In genomic region chr1:60268113-60268512, GRCm38 (mm10) we compare ENCODE assay signal across 22 mouse cellular contexts.
DNase-seq lines count a peak whose midpoint lies in the region; ATAC-seq and TF ChIP-seq lines count a peak whose summit lies in the region.
"Had no signal": no experiment of that assay in that cellular context is flagged by ENCODE, and none has a peak within 500 bp of the region (broad histone marks: within the 10 kb centered on the region; RNA-seq: fewer than 3 reads in every experiment).

No protein-coding gene starts in this region.

- no peaks in the 10 kb centered on the region for H3K27me3 ChIP-seq in MEL (ENCODE audit: control insufficient read depth in 1 of 2, insufficient read depth in 2 of 2, low read length in 2 of 2)
- no peaks in the 10 kb centered on the region for H3K27me3 ChIP-seq in hindbrain, embryonic 14.5 days (ENCODE audit: control insufficient read depth, insufficient read depth, low read length)
- no peaks in the 10 kb centered on the region for H3K27me3 ChIP-seq in hindbrain, embryonic 16.5 days (replicated peaks; ENCODE audit: control insufficient read depth, insufficient read depth, low read length)
- H3K27me3 ChIP-seq: CH12.LX, Patski had no signal

- H3K9me3 ChIP-seq in MEL (replicated peaks; ENCODE audit: insufficient read depth, low read length): no peaks in the 10 kb centered on the region
- H3K9me3 ChIP-seq in hindbrain, embryonic 14.5 days (ENCODE audit: control insufficient read depth, low read length): no peaks in the 10 kb centered on the region
- H3K9me3 ChIP-seq in hindbrain, embryonic 16.5 days (ENCODE audit: control insufficient read depth, low read length): no peaks in the 10 kb centered on the region
- H3K9me3 ChIP-seq: G1E had no signal

- H3K4me2 ChIP-seq in hindbrain, embryonic 14.5 days (replicated peaks): no peak overlapping the region
- no peak overlapping the region for H3K4me2 ChIP-seq in hindbrain, embryonic 16.5 days (ENCODE audit: low read length)

- no peak for TF ChIP-seq CTCF in MEL (IDR thresholded peaks at IDR 0.05 in 2 of 3, conservative IDR thresholded peaks at IDR 0.05 in 1 of 3; ENCODE audit: control insufficient read depth in 1 of 3, insufficient read depth in 1 of 3, low read depth in 2 of 3, low read length in 3 of 3, poor library complexity in 1 of 3, severe bottlenecking in 1 of 3)

- ATAC-seq in megakaryocyte progenitor cell, adult 5-6 weeks (replicated peaks; ENCODE audit: poor library complexity): peak; percentile 29; the same call in 1 of the 2 replicates
- 0 out of 2 replicates have a peak, but pooled peaks have one; percentile 50 for ATAC-seq in megakaryocyte-erythroid progenitor cell, adult 5-6 weeks (replicated peaks; ENCODE audit: low FRiP score, low TSS enrichment, poor library complexity, severe bottlenecking)
- ATAC-seq in hindbrain, embryonic 14.5 days (ENCODE audit: low FRiP score): no peak
- no peak for ATAC-seq in hindbrain, embryonic 16.5 days
- ATAC-seq: activated CD4-positive, CD25-positive, alpha-beta regulatory T cell, adult 4 months; CD4-positive, CD25-positive, alpha-beta regulatory T cell, adult 4 months; Patski had no signal

- peaks cover 0 to 13% of the 10 kb centered on the region in 2 experiments; a peak in 2 of 4 replicates for H3K36me3 ChIP-seq in MEL (ENCODE audit: control insufficient read depth in 1 of 2, insufficient read depth in 2 of 2, low read length in 2 of 2)
- H3K36me3 ChIP-seq in hindbrain, embryonic 14.5 days (replicated peaks; ENCODE audit: control insufficient read depth, insufficient read depth): peaks cover 64% of the 10 kb centered on the region
- peaks cover 14% of the 10 kb centered on the region for H3K36me3 ChIP-seq in hindbrain, embryonic 16.5 days (ENCODE audit: control insufficient read depth, insufficient read depth, low read length)

- peak; percentile 71 for TF ChIP-seq EP300 in MEL (IDR thresholded peaks at IDR 0.05; ENCODE audit: low read depth in 1 of 2, low read length in 2 of 2)

- no peaks in the 10 kb centered on the region for H3K79me2 ChIP-seq in MEL (ENCODE audit: control insufficient read depth, insufficient read depth, low read length, poor library complexity)

- WGBS in hindbrain, embryonic 14.5 days: 94% methylated on average over 3 of the region's 3 CpGs
- WGBS in hindbrain, embryonic 16.5 days: 88% methylated on average over 3 of the region's 3 CpGs

- no peak overlapping the region for H3K4me3 ChIP-seq in MEL (ENCODE audit: control insufficient read depth in 1 of 2, insufficient read depth in 1 of 2, low read depth in 2 of 2, low read length in 2 of 2)
- no peak overlapping the region for H3K4me3 ChIP-seq in hindbrain, embryonic 14.5 days (replicated peaks; ENCODE audit: low read length)
- H3K4me3 ChIP-seq in hindbrain, embryonic 16.5 days (ENCODE audit: low read length): no peak overlapping the region

- TF ChIP-seq RAD21 in MEL (IDR thresholded peaks at IDR 0.05; ENCODE audit: low read depth, low read length): no peak

- no peak overlapping the region for H3K27ac ChIP-seq in MEL (ENCODE audit: control insufficient read depth, low read depth, low read length)
- H3K27ac ChIP-seq in hindbrain, embryonic 14.5 days: no peak overlapping the region
- no peak overlapping the region for H3K27ac ChIP-seq in hindbrain, embryonic 16.5 days (ENCODE audit: low read depth, low read length)

- H3K4me1 ChIP-seq in MEL (ENCODE audit: control insufficient read depth in 1 of 2, insufficient read depth in 2 of 2, low read length in 2 of 2): peaks cover 4 to 10% of the 10 kb centered on the region in 2 experiments; a peak in 3 of 4 replicates
- no peaks in the 10 kb centered on the region for H3K4me1 ChIP-seq in hindbrain, embryonic 14.5 days (replicated peaks; ENCODE audit: control insufficient read depth, insufficient read depth, low read length)
- H3K4me1 ChIP-seq in hindbrain, embryonic 16.5 days (ENCODE audit: control insufficient read depth, insufficient read depth, low read depth, low read length): no peaks in the 10 kb centered on the region

- DNase-seq in MEL (ENCODE audit: low read depth, low spot score): peak; percentile 31
- no peak for DNase-seq in hindbrain, embryonic 14.5 days (ENCODE audit: low spot score)
- no peak for DNase-seq in frontal cortex, postnatal 25 days (ENCODE audit: low spot score in 2 of 2)
- DNase-seq: adrenal gland, adult 2 months; adrenal gland, adult 8-10 months; adrenal gland, postnatal 10 days; adrenal gland, postnatal 14 days; adrenal gland, postnatal 25 days; adrenal gland, postnatal 36 days; B cell, adult 2 months; cerebellum, adult 11 months; cerebellum, adult 11-12 months; cerebellum, adult 18-20 months; cerebellum, adult 2 months had no signal

- H3K9ac ChIP-seq in MEL (ENCODE audit: control insufficient read depth, low read depth, low read length, poor library complexity, severe bottlenecking): no peak overlapping the region
- no peak overlapping the region for H3K9ac ChIP-seq in hindbrain, embryonic 14.5 days
- no peak overlapping the region for H3K9ac ChIP-seq in hindbrain, embryonic 16.5 days (ENCODE audit: low read depth, low read length)

- TF ChIP-seq POLR2A in MEL (IDR thresholded peaks at IDR 0.05; ENCODE audit: control insufficient read depth in 1 of 2, insufficient read depth in 1 of 2, low read depth in 1 of 2, low read length in 2 of 2, poor library complexity in 1 of 2): no peak

TF ChIP-seq in MEL, 35 proteins besides CTCF, POLR2A, EP300 and RAD21:
- TF ChIP-seq GATA1 (IDR thresholded peaks at IDR 0.05; ENCODE audit: low read depth, low read length): peak; percentile 68
- TF ChIP-seq NRF1 (IDR thresholded peaks at IDR 0.05; ENCODE audit: insufficient read depth, low read depth, low read length, poor library complexity, severe bottlenecking): no peak
- no peak for TF ChIP-seq HCFC1 (IDR thresholded peaks at IDR 0.05; ENCODE audit: low read depth, low read length)
- TF ChIP-seq TBP (IDR thresholded peaks at IDR 0.05; ENCODE audit: low read depth, low read length): no peak
- TF ChIP-seq BHLHE40 (IDR thresholded peaks at IDR 0.05; ENCODE audit: borderline replicate concordance, low read depth, low read length): no peak
- peak; percentile 81 for TF ChIP-seq ZNF384 (IDR thresholded peaks at IDR 0.05; ENCODE audit: low read depth, low read length)
- TF ChIP-seq USF1 (IDR thresholded peaks at IDR 0.05; ENCODE audit: low read depth, low read length): no peak
- TF ChIP-seq MYC (IDR thresholded peaks at IDR 0.05; ENCODE audit: low read depth, low read length): no peak
- TF ChIP-seq GABPA (IDR thresholded peaks at IDR 0.05; ENCODE audit: low read depth, low read length): no peak
- TF ChIP-seq TCF12 (IDR thresholded peaks at IDR 0.05; ENCODE audit: low read depth, low read length): peak; percentile 59; the same call in 1 of the 2 replicates
- no peak for TF ChIP-seq SMC3 (IDR thresholded peaks at IDR 0.05; ENCODE audit: low read depth, low read length)
- TF ChIP-seq ELF1 (IDR thresholded peaks at IDR 0.05; ENCODE audit: low read depth, low read length): no peak
- TF ChIP-seq NELFE (IDR thresholded peaks at IDR 0.05; ENCODE audit: low read depth, low read length): no peak
- TF ChIP-seq POLR2AphosphoS5 (IDR thresholded peaks at IDR 0.05; ENCODE audit: borderline replicate concordance, low read depth, low read length): no peak
- TF ChIP-seq ETS1 (IDR thresholded peaks at IDR 0.05; ENCODE audit: low read depth, low read length): peak; percentile 52; the same call in 1 of the 2 replicates
- TF ChIP-seq ZC3H11A (IDR thresholded peaks at IDR 0.05; ENCODE audit: low read depth, low read length): no peak
- peak; percentile 68; the same call in 1 of the 2 replicates for TF ChIP-seq MAFK (IDR thresholded peaks at IDR 0.05; ENCODE audit: borderline replicate concordance, low read depth, low read length)
- peak; percentile 10; the same call in 1 of the 2 replicates for TF ChIP-seq TAL1 (IDR thresholded peaks at IDR 0.05; ENCODE audit: low read length)
- TF ChIP-seq MYB (IDR thresholded peaks at IDR 0.05; ENCODE audit: low read depth, low read length): no peak
- TF ChIP-seq RCOR1 (IDR thresholded peaks at IDR 0.05; ENCODE audit: low read depth, low read length): 0 out of 2 replicates have a peak, but pooled peaks have one; percentile 16
TF ChIP-seq in MEL: peak in this region for 7.

Comparison
In these comparisons a context has a peak if more than half of its experiments do, and no peak if none do; other contexts are left out.
1. ATAC-seq: peak in megakaryocyte progenitor cell, adult 5-6 weeks (single experiment) and megakaryocyte-erythroid progenitor cell, adult 5-6 weeks (single experiment); none in hindbrain, embryonic 14.5 days (single experiment) and hindbrain, embryonic 16.5 days (single experiment).